Mouse (Mus musculus) cortical plate, adult 2 months (tissue): ENCODE data around the gene Phactr1. TPM values are rescaled to one million over a fixed set of nuclear protein-coding genes. Genes with fewer than 3 reads are reported as not detected.

Experiments used
- H3K27ac ChIP-seq: fragments of 200-500 bp; 2 replicates; pipeline ENCODE4 v1.5.1; 2012; ENCODE audit warnings: low read length, control low read depth, inconsistent platforms; ENCODE audit not compliant: insufficient read depth
- H3K4me1 ChIP-seq: fragments of 200-500 bp; 2 replicates; pipeline ENCODE4 v1.6.1; 2011; ENCODE audit warnings: low read length; ENCODE audit not compliant: control insufficient read depth, insufficient read depth
- H3K4me3 ChIP-seq: fragments of 200-500 bp; 2 replicates; pipeline ENCODE4 v1.5.1; 2011; ENCODE audit warnings: mild to moderate bottlenecking, low read length, control low read depth; ENCODE audit not compliant: insufficient read depth
- CTCF ChIP-seq: fragments of 200-500 bp; IDR thresholded peaks from 2 replicates; pipeline ENCODE4 v1.5.1; 2011; ENCODE audit warnings: mild to moderate bottlenecking, control low read depth, low read length; ENCODE audit not compliant: insufficient read depth; ENCODE audit errors: extremely low read depth
- POLR2A ChIP-seq: fragments of 200-500 bp; IDR thresholded peaks from 2 replicates; pipeline ENCODE4 v1.6.1; 2011; ENCODE audit warnings: mild to moderate bottlenecking, low read length, control low read depth; ENCODE audit not compliant: insufficient read depth; ENCODE audit errors: extremely low read depth
- polyA plus RNA-seq: library from polyadenylated mRNA; depleted of rRNA; stranded (reverse); fragments of >200 nt; gene quantifications from 2 replicates; pipeline ENCODE4 v1.2.3, GENCODE M21; 2012

Gene Phactr1
- polyA plus RNA-seq, 1 experiment = 206 TPM

GRCm38 (mm10) chr13:42953071-42953470, 272.6 kb downstream of the Phactr1 start:
- TF ChIP-seq CTCF (no peak), POLR2A (no peak)
- H3K27ac ChIP-seq = no peak overlapping the region
- peaks cover 25% of the 10 kb centered on the region for H3K4me1 ChIP-seq
- no peak overlapping the region for H3K4me3 ChIP-seq

DNA sequence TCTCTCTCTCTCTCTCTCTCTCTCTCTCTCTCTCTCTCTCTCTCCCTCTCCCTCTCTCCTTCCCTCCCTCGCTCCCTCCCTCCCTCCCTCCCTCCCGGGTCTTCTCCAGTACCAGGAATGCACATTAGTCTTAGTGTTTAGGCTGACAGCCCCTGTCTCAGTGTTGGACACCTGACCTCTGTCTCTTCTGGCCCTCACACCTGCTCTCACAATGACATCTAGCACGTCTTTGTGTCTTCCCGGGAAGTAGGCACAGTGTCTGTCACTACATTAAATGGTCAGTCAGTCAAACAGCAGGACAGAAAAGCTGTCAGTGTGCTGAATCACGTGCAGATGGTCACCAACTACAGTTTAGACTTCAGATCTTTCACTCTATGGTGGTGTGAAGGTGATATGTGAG, 273.7 kb downstream of the Phactr1 start:
- Histone ChIP-seq H3K4me3 (no peak overlapping the region), H3K27ac (no peak overlapping the region), H3K4me1 (peaks cover 21% of the 10 kb centered on the region)
- no peak for TF ChIP-seq POLR2A
- no peak for TF ChIP-seq CTCF

GRCm38 (mm10) chr13:42956327-42956726, 275.9 kb downstream of the Phactr1 start:
- no peak overlapping the region for H3K4me3 ChIP-seq
- no peak overlapping the region for H3K27ac ChIP-seq
- TF ChIP-seq POLR2A = no peak
- no peak for TF ChIP-seq CTCF
- peaks cover 7% of the 10 kb centered on the region for H3K4me1 ChIP-seq

GRCm38 (mm10) chr13:42957856-42958255, 277.4 kb downstream of the Phactr1 start:
- no peak for TF ChIP-seq CTCF
- no peak for TF ChIP-seq POLR2A
- peaks cover 2% of the 10 kb centered on the region; the same call in 1 of the 2 replicates for H3K4me1 ChIP-seq
- H3K27ac ChIP-seq = no peak overlapping the region
- no peak overlapping the region for H3K4me3 ChIP-seq

DNA sequence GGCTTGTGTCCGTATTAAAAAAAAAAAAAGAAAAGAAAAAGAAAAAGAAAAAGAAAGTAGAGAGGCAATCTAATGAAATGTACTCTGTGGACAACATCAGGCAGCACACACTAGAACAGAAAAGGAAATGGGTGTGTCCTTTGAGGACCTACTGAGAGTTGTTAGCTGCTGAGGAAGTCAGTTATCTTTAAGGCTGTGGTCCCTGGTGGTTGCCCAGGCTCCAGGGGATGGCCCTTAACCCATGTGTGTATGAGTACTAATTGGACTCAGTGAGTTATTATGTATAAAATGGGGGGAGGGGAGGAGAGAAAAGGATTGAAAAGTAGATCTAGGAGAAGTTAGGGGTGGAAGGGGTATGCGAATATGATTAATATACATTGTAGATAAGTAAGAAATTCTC, 278.4 kb downstream of the Phactr1 start:
- Histone ChIP-seq H3K4me3 (no peak overlapping the region), H3K4me1 (peaks cover 4% of the 10 kb centered on the region; the same call in 1 of the 2 replicates), H3K27ac (no peak overlapping the region)
- no peak for TF ChIP-seq POLR2A
- TF ChIP-seq CTCF = no peak

GRCm38 (mm10) chr13:42961561-42961960, 281.1 kb downstream of the Phactr1 start:
- H3K27ac ChIP-seq = no peak overlapping the region
- H3K4me1 ChIP-seq = peaks cover 2% of the 10 kb centered on the region; the same call in 1 of the 2 replicates
- TF ChIP-seq POLR2A = no peak
- no peak for TF ChIP-seq CTCF
- H3K4me3 ChIP-seq = no peak overlapping the region

DNA sequence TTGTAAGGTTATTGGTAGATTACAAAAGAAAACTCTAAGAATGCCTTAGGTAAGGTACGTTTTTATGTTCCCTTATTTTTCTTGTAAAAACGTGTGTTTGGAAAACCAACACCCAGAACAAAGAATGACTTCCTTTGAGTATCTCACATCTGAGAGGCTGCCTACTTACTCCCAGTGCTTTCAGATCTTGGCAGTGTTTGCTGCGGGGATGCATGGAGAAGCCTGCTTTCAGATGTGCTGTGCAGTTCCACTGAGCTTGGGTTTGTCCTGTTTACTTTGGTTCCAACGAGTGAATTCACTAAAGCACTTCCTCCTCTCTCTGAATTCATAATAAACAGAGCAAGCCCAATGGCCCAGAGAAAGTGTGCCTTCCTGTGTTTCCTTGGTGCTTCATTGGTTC, 288.1 kb downstream of the Phactr1 start:
- no peak overlapping the region for H3K27ac ChIP-seq
- no peak overlapping the region for H3K4me3 ChIP-seq
- no peak for TF ChIP-seq CTCF
- TF ChIP-seq POLR2A = no peak

DNA sequence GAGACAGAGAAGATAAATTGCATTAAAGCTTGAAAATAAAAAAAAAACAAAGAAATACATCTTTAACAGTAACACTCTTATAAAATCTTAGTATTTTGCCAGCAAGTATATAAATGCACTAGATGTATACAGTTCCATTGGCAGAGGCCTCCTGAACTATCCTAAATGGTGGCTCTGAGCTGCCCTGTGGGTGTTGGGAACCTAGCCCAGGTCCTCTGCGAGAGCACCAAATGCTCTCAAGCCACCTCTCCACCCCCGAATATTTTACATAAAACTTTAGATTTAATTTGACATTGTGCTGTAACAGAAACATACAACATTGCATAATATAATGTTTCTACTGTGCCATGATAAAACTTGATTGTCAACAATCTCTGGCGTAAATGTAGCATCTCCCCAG, 293.1 kb downstream of the Phactr1 start:
- no peak overlapping the region for H3K4me3 ChIP-seq
- no peak for TF ChIP-seq POLR2A
- TF ChIP-seq CTCF = no peak
- peaks cover 16% of the 10 kb centered on the region for H3K4me1 ChIP-seq
- H3K27ac ChIP-seq = no peak overlapping the region

More for the DNA sequence above, 288.1 kb downstream of the Phactr1 start:
- H3K4me1 ChIP-seq = peaks cover 9% of the 10 kb centered on the region; the same call in 1 of the 2 replicates

DNA sequence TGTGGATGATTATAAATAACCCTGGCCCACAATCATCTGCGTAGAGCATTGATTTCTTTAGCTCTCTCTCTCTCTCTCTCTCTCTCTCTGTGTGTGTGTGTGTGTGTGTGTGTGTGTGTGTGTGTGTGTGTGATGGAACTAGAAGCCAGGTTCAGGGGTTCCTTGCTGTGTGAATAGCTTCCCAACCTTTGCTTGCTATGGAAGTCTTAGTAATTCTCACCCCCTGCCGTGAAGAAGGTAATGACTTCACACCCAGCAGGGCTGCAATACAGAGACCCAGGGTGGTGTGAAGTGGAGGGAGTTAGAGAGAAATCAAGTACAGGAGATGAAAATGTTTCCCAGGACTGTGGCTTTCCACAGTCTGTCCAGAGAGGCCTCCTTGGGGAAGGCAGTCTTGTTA, 293.5 kb downstream of the Phactr1 start:
- Histone ChIP-seq H3K4me1 (peaks cover 13% of the 10 kb centered on the region), H3K27ac (no peak overlapping the region), H3K4me3 (no peak overlapping the region)
- no peak for TF ChIP-seq CTCF
- no peak for TF ChIP-seq POLR2A

GRCm38 (mm10) chr13:42974506-42974905, 294.1 kb downstream of the Phactr1 start:
- no peak overlapping the region for H3K27ac ChIP-seq
- TF ChIP-seq CTCF (no peak), POLR2A (no peak)
- H3K4me1 ChIP-seq = peaks cover 11% of the 10 kb centered on the region
- H3K4me3 ChIP-seq = no peak overlapping the region
